Mouse (Mus musculus): ENCODE measurements around the gene Kifc5b. TPM values are rescaled to one million over a fixed set of nuclear protein-coding genes. Genes with fewer than 3 reads are reported as not detected.
A peak's percentile ranks its signal among the peaks of the same experiment; 100 is the strongest.
"Not testable (repeated sequence)": the region's sequence is repeated elsewhere in the genome, so short reads cannot be mapped to it uniquely, and the experiment has no call there.

Kifc5b gene
- total and polyA plus RNA-seq, 3 experiments, result 15.7 to 36.1 (median 23.0) TPM

DNA sequence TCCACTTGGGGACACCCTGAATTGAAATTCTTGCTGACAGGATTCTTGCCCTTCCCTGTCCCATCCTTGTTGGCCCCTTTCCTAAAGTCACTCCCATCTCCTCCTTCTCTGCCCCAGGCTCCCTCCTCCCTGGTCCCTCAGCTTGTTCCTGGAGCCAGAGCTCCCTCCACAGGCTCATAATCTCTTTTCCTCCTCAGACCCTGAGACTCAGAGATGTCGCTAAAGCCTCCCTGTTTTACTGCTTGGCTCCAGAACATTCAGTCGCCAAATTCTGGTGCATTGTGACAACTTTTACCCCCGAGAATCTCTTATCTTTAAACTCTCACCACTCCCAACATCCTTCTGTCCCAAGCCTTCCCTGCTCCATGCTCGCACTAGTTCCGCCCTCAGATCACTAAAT, 12.6 kb upstream of the Kifc5b start:
- no peak for TF ChIP-seq TAL1 (conservative IDR thresholded peaks at IDR 0.05; ENCODE audit: low read depth, low read length)
- TF ChIP-seq POLR2AphosphoS5 (IDR thresholded peaks at IDR 0.05; ENCODE audit: insufficient replicate concordance, low read depth, low read length), result no peak
- no peak for TF ChIP-seq CTCF (IDR thresholded peaks at IDR 0.05; ENCODE audit: low read depth, low read length)
- TF ChIP-seq GATA2 (IDR thresholded peaks at IDR 0.05; ENCODE audit: borderline replicate concordance, low read depth, low read length), result no peak
- no peak for TF ChIP-seq GATA1 (IDR thresholded peaks at IDR 0.05; ENCODE audit: borderline replicate concordance, low read length)
- H3K4me1 ChIP-seq (ENCODE audit: insufficient read depth, low read depth, low read length), result no peaks in the 10 kb centered on the region; the same call in 1 of the 2 replicates
- no peaks in the 10 kb centered on the region for H3K36me3 ChIP-seq (replicated peaks)
- ATAC-seq (ENCODE audit: extremely low read depth, insufficient number of reproducible peaks, low FRiP score, poor library complexity, severe bottlenecking) (no peak), DNase-seq (ENCODE audit: low spot score) (no peak)
- peaks cover 15% of the 10 kb centered on the region for H3K27me3 ChIP-seq (ENCODE audit: insufficient read depth, low read length)
- no peak overlapping the region for H3K4me3 ChIP-seq (ENCODE audit: low read depth, low read length)
- H3K9me3 ChIP-seq (replicated peaks), result peaks cover 2% of the 10 kb centered on the region

DNA sequence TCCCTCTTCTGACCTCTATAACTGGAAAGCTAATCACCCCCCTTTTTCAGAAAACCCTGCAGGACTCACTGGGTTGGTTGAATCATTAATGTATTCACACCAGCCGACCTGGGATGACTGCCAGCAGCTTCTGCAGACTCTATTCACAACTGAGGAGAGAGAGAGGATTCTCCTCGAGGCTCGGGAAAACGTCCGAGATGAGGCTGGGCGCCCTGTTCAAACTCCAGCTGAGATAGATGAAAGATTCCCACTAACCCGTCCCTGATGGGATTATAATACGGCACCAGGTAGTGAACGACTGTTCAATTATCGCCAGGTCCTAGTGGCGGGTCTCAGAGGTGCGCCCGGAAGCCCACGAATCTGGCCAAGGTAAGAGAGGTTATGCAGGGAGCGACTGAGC, 9.4 kb upstream of the Kifc5b start:
- not testable (repeated sequence) for H3K36me3 ChIP-seq (replicated peaks); H3K4me1 ChIP-seq (ENCODE audit: insufficient read depth, low read depth, low read length); H3K9me3 ChIP-seq (replicated peaks); H3K4me3 ChIP-seq (ENCODE audit: low read depth, low read length); H3K27me3 ChIP-seq (ENCODE audit: insufficient read depth, low read length); DNase-seq (ENCODE audit: low spot score); ATAC-seq (ENCODE audit: extremely low read depth, insufficient number of reproducible peaks, low FRiP score, poor library complexity, severe bottlenecking)

DNA sequence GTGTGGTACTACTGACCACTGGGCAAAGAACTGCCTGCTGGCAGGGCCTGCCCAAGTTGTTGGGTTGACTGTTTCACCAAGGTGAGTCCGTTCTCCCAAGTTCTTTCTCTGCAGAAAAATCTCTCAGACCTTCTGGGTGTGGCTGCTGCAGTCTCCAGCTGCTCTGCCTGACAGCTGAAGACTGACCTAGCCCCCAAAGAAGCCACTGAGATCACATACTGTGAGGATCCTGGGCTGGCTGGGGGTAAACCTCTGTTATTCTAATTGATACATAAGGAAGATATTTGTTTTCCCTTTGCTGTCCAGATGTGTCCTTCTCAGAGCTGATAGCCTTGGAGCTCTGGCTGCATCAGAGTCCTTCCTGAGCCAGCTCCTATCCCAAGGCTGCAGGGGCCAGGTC, 1.6 kb upstream of the Kifc5b start:
- Histone ChIP-seq H3K9me3 (replicated peaks) (no peaks in the 10 kb centered on the region), H3K27me3 (ENCODE audit: insufficient read depth, low read length) (peaks cover 6% of the 10 kb centered on the region; the same call in 1 of the 2 replicates), H3K4me3 (ENCODE audit: low read depth, low read length) (no peak overlapping the region), H3K36me3 (replicated peaks) (peaks cover 14% of the 10 kb centered on the region), H3K4me1 (ENCODE audit: insufficient read depth, low read depth, low read length) (peaks cover 24% of the 10 kb centered on the region)
- no peak for TF ChIP-seq GATA1 (IDR thresholded peaks at IDR 0.05; ENCODE audit: borderline replicate concordance, low read length)
- TF ChIP-seq CTCF (IDR thresholded peaks at IDR 0.05; ENCODE audit: low read depth, low read length), result no peak
- TF ChIP-seq POLR2AphosphoS5 (IDR thresholded peaks at IDR 0.05; ENCODE audit: insufficient replicate concordance, low read depth, low read length), result no peak
- no peak for TF ChIP-seq TAL1 (conservative IDR thresholded peaks at IDR 0.05; ENCODE audit: low read depth, low read length)
- no peak for TF ChIP-seq GATA2 (IDR thresholded peaks at IDR 0.05; ENCODE audit: borderline replicate concordance, low read depth, low read length)
- ATAC-seq (ENCODE audit: extremely low read depth, insufficient number of reproducible peaks, low FRiP score, poor library complexity, severe bottlenecking), result no peak
- DNase-seq (ENCODE audit: low spot score), result no peak

GRCm38 (mm10) chr17:26917560-26917959, 669 bp downstream of the Kifc5b start:
- not testable (repeated sequence) for H3K27me3 ChIP-seq (ENCODE audit: insufficient read depth, low read length); H3K9me3 ChIP-seq (replicated peaks); DNase-seq (ENCODE audit: low spot score); ATAC-seq (ENCODE audit: extremely low read depth, insufficient number of reproducible peaks, low FRiP score, poor library complexity, severe bottlenecking)
- peak overlapping the region; percentile 94 for H3K4me3 ChIP-seq (ENCODE audit: low read depth, low read length)
- peaks cover 32% of the 10 kb centered on the region for H3K36me3 ChIP-seq (replicated peaks)
- H3K4me1 ChIP-seq (ENCODE audit: insufficient read depth, low read depth, low read length), result peaks cover 32% of the 10 kb centered on the region

DNA sequence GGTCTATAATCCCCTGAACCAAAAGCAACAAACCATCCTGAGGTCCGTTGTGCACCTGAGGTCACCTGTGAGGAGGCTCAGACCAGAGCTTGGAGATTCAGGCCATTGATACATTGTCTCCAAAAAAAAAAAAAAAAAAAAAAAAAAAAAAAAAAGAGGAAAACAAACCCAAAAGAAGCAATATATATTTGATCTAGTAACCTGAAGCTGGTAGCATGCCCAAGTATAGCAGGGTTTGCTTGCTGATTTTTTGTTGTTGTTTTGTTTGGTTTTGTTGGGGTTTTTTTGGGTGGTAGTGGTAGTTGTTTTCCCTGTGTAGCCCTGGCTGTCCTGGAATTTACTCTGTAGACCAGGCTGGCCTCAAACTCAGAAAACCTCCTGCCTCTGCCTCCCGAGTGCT, 1.5 kb downstream of the Kifc5b start:
- TF ChIP-seq POLR2AphosphoS5 (IDR thresholded peaks at IDR 0.05; ENCODE audit: insufficient replicate concordance, low read depth, low read length) (no peak), TAL1 (conservative IDR thresholded peaks at IDR 0.05; ENCODE audit: low read depth, low read length) (no peak), GATA2 (IDR thresholded peaks at IDR 0.05; ENCODE audit: borderline replicate concordance, low read depth, low read length) (no peak), GATA1 (IDR thresholded peaks at IDR 0.05; ENCODE audit: borderline replicate concordance, low read length) (no peak), CTCF (IDR thresholded peaks at IDR 0.05; ENCODE audit: low read depth, low read length) (no peak)
- no peaks in the 10 kb centered on the region for H3K9me3 ChIP-seq (replicated peaks)
- H3K27me3 ChIP-seq (ENCODE audit: insufficient read depth, low read length), result peaks cover 6% of the 10 kb centered on the region; the same call in 1 of the 2 replicates
- H3K4me1 ChIP-seq (ENCODE audit: insufficient read depth, low read depth, low read length), result peaks cover 35% of the 10 kb centered on the region
- DNase-seq (ENCODE audit: low spot score) (no peak), ATAC-seq (ENCODE audit: extremely low read depth, insufficient number of reproducible peaks, low FRiP score, poor library complexity, severe bottlenecking) (no peak)
- peaks cover 36% of the 10 kb centered on the region for H3K36me3 ChIP-seq (replicated peaks)
- H3K4me3 ChIP-seq (ENCODE audit: low read depth, low read length), result peak overlapping the region; percentile 65

DNA sequence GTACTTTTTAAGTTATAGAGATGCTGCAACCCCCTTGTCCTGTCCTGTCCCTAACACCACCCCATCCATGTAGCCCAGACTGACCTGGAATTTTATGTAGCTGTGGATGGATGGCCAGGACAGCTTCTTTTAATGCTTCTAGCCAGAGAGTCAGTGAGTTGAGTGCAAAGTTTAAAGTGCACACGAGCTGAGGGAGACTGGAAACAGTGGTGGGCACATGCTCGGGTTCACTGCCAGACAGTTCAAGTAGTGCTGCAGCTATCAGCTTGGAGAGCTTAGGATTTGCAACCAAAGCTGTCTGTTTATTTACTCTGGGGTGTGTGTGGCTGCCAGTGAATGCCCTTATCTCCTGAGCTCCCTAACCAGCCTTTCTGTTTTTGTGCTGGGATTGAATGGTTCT, 2.6 kb downstream of the Kifc5b start:
- not testable (repeated sequence) for H3K27me3 ChIP-seq (ENCODE audit: insufficient read depth, low read length); DNase-seq (ENCODE audit: low spot score); H3K4me3 ChIP-seq (ENCODE audit: low read depth, low read length); H3K9me3 ChIP-seq (replicated peaks); ATAC-seq (ENCODE audit: extremely low read depth, insufficient number of reproducible peaks, low FRiP score, poor library complexity, severe bottlenecking)
- peaks cover 42% of the 10 kb centered on the region for H3K36me3 ChIP-seq (replicated peaks)
- peaks cover 35% of the 10 kb centered on the region for H3K4me1 ChIP-seq (ENCODE audit: insufficient read depth, low read depth, low read length)

DNA sequence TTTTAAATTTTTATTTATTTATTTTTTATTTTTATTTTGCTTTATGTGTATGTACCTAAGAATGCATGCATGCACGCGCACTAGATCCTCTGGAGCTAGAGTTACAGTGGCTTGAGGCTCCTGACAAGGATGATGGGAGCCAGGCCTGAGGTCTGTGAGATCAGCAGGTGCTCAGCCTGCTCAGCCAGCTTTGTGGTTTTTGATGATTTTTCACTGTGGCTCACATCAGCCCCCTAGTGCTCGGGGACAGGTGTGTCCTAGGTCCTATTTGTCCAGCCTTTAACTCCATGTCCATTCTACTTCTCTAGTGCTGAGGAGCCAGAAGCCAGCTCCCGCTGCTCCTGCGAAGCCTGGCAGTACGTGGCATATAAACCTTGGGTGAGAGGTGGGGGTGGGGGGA, 5.5 kb downstream of the Kifc5b start:
- Histone ChIP-seq H3K4me1 (ENCODE audit: insufficient read depth, low read depth, low read length) (peaks cover 31% of the 10 kb centered on the region), H3K36me3 (replicated peaks) (peaks cover 69% of the 10 kb centered on the region)
- not testable (repeated sequence) for DNase-seq (ENCODE audit: low spot score); H3K4me3 ChIP-seq (ENCODE audit: low read depth, low read length); H3K27me3 ChIP-seq (ENCODE audit: insufficient read depth, low read length); H3K9me3 ChIP-seq (replicated peaks); ATAC-seq (ENCODE audit: extremely low read depth, insufficient number of reproducible peaks, low FRiP score, poor library complexity, severe bottlenecking)

GRCm38 (mm10) chr17:26925414-26925813, 8.5 kb downstream of the Kifc5b start:
- not testable (repeated sequence) for ATAC-seq (ENCODE audit: extremely low read depth, insufficient number of reproducible peaks, low FRiP score, poor library complexity, severe bottlenecking); H3K4me3 ChIP-seq (ENCODE audit: low read depth, low read length); H3K9me3 ChIP-seq (replicated peaks); DNase-seq (ENCODE audit: low spot score); H3K27me3 ChIP-seq (ENCODE audit: insufficient read depth, low read length)
- H3K36me3 ChIP-seq (replicated peaks), result peaks cover 80% of the 10 kb centered on the region
- peaks cover 12% of the 10 kb centered on the region for H3K4me1 ChIP-seq (ENCODE audit: insufficient read depth, low read depth, low read length)

DNA sequence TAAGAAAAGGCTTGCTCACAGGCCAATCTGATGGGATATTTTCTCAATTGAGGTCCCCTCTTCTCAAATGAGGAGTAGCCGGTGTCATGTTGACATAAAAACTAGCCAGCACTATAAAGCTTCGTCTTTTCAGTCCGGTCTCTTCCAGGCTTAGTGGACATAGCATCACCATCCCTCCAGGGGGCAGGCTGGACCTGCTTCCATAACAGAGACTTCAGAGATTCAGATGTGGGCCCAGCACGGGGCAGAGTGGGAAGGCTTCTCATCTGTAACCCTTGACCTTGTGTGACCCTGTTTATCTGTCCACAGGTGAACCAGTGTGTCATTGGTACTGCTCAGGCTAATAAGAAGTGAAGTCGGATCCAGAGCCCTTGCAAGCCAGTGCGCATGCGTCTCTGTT, 14.9 kb downstream of the Kifc5b start:
- not testable (repeated sequence) for ATAC-seq (ENCODE audit: extremely low read depth, insufficient number of reproducible peaks, low FRiP score, poor library complexity, severe bottlenecking); DNase-seq (ENCODE audit: low spot score); H3K4me3 ChIP-seq (ENCODE audit: low read depth, low read length); H3K9me3 ChIP-seq (replicated peaks); H3K27me3 ChIP-seq (ENCODE audit: insufficient read depth, low read length)
- Histone ChIP-seq H3K36me3 (replicated peaks) (peaks cover 85% of the 10 kb centered on the region), H3K4me1 (ENCODE audit: insufficient read depth, low read depth, low read length) (peaks cover 53% of the 10 kb centered on the region)
